Mouse (Mus musculus) layer of hippocampus, postnatal 25 days (tissue): ENCODE measurements around the gene Hoxd13. TPM values are rescaled to one million over a fixed set of nuclear protein-coding genes. Genes with fewer than 3 reads are reported as not detected.

Experiments used
- DNase-seq, 2 experiments: peaks; one replicate each; pipeline ENCODE4 v3.0.0; 2022; ENCODE audit warnings: mixed read lengths in 2 of 2, low spot score in 1 of 2; ENCODE audit errors: extremely low spot score in 1 of 2
- total RNA-seq, 2 experiments: library from RNA; stranded (reverse); gene quantifications; 2 replicates each; pipeline ENCODE4 v1.2.3; 2021

The Hoxd13 gene
- total RNA-seq, result not detected

DNA sequence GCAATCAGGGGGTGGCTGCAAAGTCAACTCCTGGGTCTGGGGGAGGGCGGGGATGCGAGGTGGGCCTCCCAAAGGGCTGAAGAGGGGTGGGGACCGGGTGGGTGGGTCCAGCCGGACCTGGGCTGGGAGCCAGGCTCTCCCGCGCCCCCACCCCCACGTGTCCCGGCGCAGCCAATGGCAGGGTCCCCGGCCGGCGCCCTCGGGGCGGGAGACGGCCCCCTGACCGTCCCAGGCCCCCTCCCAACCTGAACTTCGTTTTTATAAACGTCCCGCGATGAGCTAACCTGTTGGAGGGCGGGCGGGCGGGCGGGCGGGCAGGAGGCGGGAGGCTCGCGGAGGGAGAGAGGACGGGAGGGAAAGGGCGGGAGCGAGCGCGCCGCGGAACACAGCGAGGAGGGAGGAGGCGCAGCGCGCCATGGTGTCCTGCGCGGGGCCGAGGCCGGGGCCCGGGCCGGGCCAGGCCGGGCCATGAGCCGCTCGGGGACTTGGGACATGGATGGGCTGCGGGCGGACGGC, at the start of gene Hoxd13:
Gene Hoxd13, plus strand, starts transcription at position 469 of the 516 bp plus-strand sequence.
- no peak for DNase-seq

- no peak for DNase-seq
Measured at GRCm38 (mm10) chr2:74619676-74620246, 48.3 kb upstream of the Hoxd13 start.

GRCm38 (mm10) chr2:74620368-74620767, 47.7 kb upstream of the Hoxd13 start:
- DNase-seq, result no peak

- DNase-seq, result no peak
Measured at GRCm38 (mm10) chr2:74635412-74635811, 32.7 kb upstream of the Hoxd13 start.

GRCm38 (mm10) chr2:74642431-74642830, 25.7 kb upstream of the Hoxd13 start:
- no peak for DNase-seq

- DNase-seq, result no peak
Measured at GRCm38 (mm10) chr2:74645631-74646030, 22.5 kb upstream of the Hoxd13 start.

GRCm38 (mm10) chr2:74647082-74647864, 20.8 kb upstream of the Hoxd13 start:
- no peak for DNase-seq

- DNase-seq, result no peak
Measured at GRCm38 (mm10) chr2:74652996-74653340, 15.1 kb upstream of the Hoxd13 start.

- DNase-seq, result no peak
Measured at GRCm38 (mm10) chr2:74653781-74654535, 14.2 kb upstream of the Hoxd13 start.

GRCm38 (mm10) chr2:74654743-74655419, 13.2 kb upstream of the Hoxd13 start:
- DNase-seq, result no peak

- no peak for DNase-seq
Measured at GRCm38 (mm10) chr2:74655420-74655781, 12.7 kb upstream of the Hoxd13 start.

DNA sequence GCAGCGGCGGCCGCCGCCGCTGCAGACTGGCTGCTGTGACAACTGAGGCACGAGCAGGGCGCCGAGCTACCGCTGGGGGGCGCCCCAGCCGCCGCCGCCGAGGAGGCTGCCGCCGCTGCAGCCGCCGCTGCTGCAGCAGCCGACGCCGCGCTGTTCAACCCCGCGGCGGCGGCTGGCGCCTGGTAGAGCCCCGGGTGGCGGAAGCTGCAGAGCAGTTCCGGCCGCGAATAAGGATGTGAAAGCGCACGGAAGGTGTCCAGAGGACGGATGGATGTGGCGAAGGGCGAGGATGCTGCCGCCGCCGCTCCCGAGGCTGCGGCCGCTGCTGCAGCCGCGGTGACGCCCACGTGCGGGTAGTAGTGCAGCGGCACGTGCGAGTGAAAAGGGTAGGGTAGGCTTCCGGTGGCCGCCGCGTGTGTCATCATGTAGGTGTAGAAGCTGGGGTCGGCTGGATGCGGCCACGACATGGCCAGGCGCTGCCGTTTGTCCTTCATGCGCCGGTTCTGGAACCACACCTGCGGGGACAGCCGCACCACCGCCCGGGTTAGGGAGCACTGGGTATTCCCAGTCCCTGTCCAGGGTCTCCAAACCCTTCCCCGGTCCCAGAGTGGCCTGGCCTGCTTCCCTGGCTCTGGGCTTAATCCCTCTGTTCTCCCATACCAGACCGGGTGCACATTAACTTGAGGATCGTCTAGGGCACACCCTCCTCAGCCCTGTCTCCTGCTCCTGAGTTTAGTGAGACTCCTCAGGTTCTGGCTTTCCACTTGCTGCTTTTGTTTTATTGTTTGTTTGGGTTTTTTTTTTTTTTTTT, 12.1 kb upstream of the Hoxd13 start:
- no peak for DNase-seq

- no peak for DNase-seq
Measured at GRCm38 (mm10) chr2:74656632-74657021, 11.5 kb upstream of the Hoxd13 start.

DNA sequence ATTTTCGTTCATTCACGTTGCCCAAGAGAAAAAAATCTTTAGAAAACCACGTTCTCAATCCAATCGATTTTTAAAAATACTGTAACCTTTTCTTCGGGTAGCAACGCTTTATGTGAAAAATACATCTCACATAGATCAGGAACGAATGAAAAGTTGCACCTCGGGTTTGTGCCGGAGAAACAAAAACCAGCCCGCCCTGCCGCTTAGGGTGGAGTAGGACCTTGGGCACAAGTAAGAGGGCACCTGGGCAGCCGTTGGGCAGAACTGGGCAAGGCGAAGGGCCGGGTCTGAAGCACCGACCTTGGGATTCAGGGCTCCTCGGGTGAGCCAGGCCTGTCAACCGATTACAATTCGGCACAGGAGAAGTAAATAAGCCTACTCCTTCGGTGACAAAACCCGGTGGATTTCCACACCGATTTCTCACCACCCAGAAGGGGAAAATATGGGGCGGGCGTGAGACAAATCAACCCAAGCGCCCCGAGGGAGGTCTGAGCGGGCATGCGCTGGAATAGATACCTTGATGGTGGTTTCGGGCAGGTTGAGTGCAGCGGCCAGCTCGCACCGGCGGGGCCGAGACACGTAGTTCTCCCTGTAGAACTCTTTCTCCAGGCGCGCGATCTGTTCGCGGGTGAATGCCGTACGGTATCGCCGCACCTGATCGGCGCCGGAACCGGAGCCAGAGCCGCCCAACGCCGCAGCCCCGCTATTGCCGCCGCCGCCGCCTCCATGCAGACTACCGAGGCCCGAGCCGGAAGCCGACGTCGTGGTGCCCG, 10.7 kb upstream of the Hoxd13 start:
- no peak for DNase-seq

DNA sequence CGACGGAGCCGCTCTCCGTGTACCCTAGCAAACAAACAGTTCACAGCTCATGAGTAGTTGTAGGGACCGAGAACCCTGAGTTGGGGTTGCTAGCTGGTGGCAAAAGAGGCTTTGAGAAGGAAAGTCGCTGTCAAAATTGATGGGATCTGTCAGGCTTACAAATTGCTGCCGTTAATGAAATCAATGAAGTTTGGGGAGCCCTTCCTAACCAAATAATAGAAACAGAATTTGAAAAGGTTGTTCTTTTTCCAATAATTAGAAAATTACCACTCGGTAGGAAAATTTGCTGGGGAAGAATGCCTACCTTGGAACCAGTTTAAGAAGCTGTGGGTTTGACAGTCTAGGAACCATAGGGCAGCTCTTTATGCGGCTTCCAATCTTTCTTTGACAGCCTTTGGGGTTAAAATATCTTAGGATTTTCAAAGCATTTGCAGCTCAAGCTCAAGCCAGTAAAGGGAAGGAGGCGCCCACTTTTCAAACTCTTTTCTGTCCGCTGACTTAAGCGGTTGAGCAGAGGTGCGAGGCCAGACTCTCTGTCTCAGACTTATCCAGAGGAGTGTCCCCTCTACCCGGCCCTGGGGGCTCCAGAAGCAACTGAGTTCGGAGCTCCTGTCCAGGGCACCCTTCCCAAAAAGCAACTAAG, 10.0 kb upstream of the Hoxd13 start:
- DNase-seq, result no peak

- DNase-seq, result no peak
Measured at GRCm38 (mm10) chr2:74658667-74659371, 9.3 kb upstream of the Hoxd13 start.

GRCm38 (mm10) chr2:74659507-74660005, 8.6 kb upstream of the Hoxd13 start, which contains the start of gene Evx2:
TSS of gene Evx2 (minus strand) at chr2:74659557.
- DNase-seq, result no peak
